10 mouse cellular contexts compared by ENCODE assay signal in the genomic region with DNA sequence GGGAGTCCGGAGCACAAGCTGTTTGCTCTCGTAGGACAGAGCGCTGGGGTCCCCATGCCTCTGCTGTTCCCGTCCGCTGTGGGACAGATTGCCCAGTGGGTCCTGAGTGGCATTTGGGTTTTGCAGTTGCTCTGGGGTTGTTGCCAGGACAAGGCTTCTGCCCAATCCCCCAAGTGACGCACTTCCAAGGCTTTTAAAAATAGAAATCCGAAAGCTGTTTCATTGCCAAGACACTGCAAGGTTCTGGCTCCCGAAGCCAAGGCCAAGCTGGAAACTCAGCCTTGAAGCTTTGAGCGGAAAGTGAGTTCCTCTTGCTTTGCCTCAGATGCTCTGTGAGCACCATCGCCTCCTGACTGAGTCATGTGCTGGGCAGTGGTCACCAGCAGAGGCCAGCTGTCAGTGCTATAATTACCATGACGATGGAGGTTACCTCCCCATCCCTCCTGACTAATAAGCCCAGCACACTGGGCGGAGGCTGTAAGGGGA. TPM values are rescaled to one million over a fixed set of nuclear protein-coding genes. Genes with fewer than 3 reads are reported as not detected.
DNase-seq lines count a peak whose midpoint lies in the region; ATAC-seq and TF ChIP-seq lines count a peak whose summit lies in the region.
"Had no signal": no experiment of that assay in that cellular context is flagged by ENCODE, and none has a peak within 500 bp of the region (broad histone marks: within the 10 kb centered on the region; RNA-seq: fewer than 3 reads in every experiment).

No protein-coding gene starts in this region.

- TF ChIP-seq CTCF in testis, adult 2 months (IDR thresholded peaks at IDR 0.05; ENCODE audit: control insufficient read depth, insufficient read depth, insufficient replicate concordance, low read depth, low read length) = no peak

- no peaks in the 10 kb centered on the region for H3K36me3 ChIP-seq in heart, embryonic 11.5 days (ENCODE audit: control insufficient read depth, insufficient read depth, low read length)
- H3K36me3 ChIP-seq in kidney, embryonic 16.5 days (ENCODE audit: insufficient read depth, low read length) = no peaks in the 10 kb centered on the region
- no peaks in the 10 kb centered on the region for H3K36me3 ChIP-seq in lung, embryonic 16.5 days (ENCODE audit: control insufficient read depth, insufficient read depth, low read length)
- H3K36me3 ChIP-seq in testis, adult 2 months (ENCODE audit: control insufficient read depth, insufficient read depth, low read length) = no peaks in the 10 kb centered on the region
- H3K36me3 ChIP-seq: embryonic facial prominence, embryonic 13.5 days; midbrain, embryonic 12.5 days had no signal

- no peak for ATAC-seq in heart, embryonic 11.5 days (replicated peaks; ENCODE audit: insufficient number of reproducible peaks, low FRiP score, low TSS enrichment)
- ATAC-seq in kidney, embryonic 16.5 days (ENCODE audit: low FRiP score, low TSS enrichment) = peak; percentile 63; the same call in 1 of the 2 replicates
- ATAC-seq in lung, embryonic 16.5 days (ENCODE audit: low read depth) = peak; percentile 82

- H3K27ac ChIP-seq in heart, embryonic 11.5 days (ENCODE audit: low read depth, low read length) = no peak overlapping the region
- H3K27ac ChIP-seq in kidney, embryonic 16.5 days (ENCODE audit: low read length) = no peak overlapping the region
- H3K27ac ChIP-seq in lung, embryonic 16.5 days (ENCODE audit: low read length) = peak overlapping the region; percentile 38
- peak overlapping the region; percentile 78 for H3K27ac ChIP-seq in testis, adult 2 months (ENCODE audit: control insufficient read depth, insufficient read depth, low read depth, low read length)
- H3K27ac ChIP-seq: embryonic facial prominence, embryonic 13.5 days; midbrain, embryonic 12.5 days had no signal

- no peaks in the 10 kb centered on the region for H3K9me3 ChIP-seq in heart, embryonic 11.5 days (replicated peaks; ENCODE audit: control insufficient read depth, low read length)
- H3K9me3 ChIP-seq in kidney, embryonic 16.5 days (ENCODE audit: low read length) = no peaks in the 10 kb centered on the region
- no peaks in the 10 kb centered on the region for H3K9me3 ChIP-seq in lung, embryonic 16.5 days (ENCODE audit: control insufficient read depth, low read length)
- H3K9me3 ChIP-seq: embryonic facial prominence, embryonic 13.5 days; midbrain, embryonic 12.5 days had no signal

- WGBS in heart, embryonic 11.5 days (ENCODE audit: insufficient replicate concordance) = 75% methylated on average over 12 of the region's 12 CpGs
- WGBS in kidney, embryonic 16.5 days = 59% methylated on average over 12 of the region's 12 CpGs
- 39% methylated on average over 12 of the region's 12 CpGs for WGBS in lung, embryonic 16.5 days

- no peak for TF ChIP-seq POLR2A in testis, adult 2 months (IDR thresholded peaks at IDR 0.05; ENCODE audit: control insufficient read depth, low read depth, low read length)

- DNase-seq in heart, adult 18-20 months = peak; percentile 80 to 88
- peak; percentile 81 to 85 for DNase-seq in adrenal gland, postnatal 36 days
- peak; percentile 56 for DNase-seq in gastrocnemius, postnatal 10 days
- no peak for DNase-seq in spleen, postnatal 14 days (ENCODE audit: low spot score in 2 of 2)

- H3K4me2 ChIP-seq in heart, embryonic 11.5 days = no peak overlapping the region
- H3K4me2 ChIP-seq in kidney, embryonic 16.5 days (replicated peaks; ENCODE audit: low read depth, low read length) = no peak overlapping the region
- H3K4me2 ChIP-seq in lung, embryonic 16.5 days (ENCODE audit: low read depth, low read length) = peak overlapping the region; percentile 35
- H3K4me2 ChIP-seq: embryonic facial prominence, embryonic 13.5 days; midbrain, embryonic 12.5 days had no signal

- H3K27me3 ChIP-seq in heart, embryonic 11.5 days (ENCODE audit: control insufficient read depth, insufficient read depth, low read length) = no peaks in the 10 kb centered on the region
- H3K27me3 ChIP-seq in kidney, embryonic 16.5 days (ENCODE audit: insufficient read depth, low read length) = no peaks in the 10 kb centered on the region
- H3K27me3 ChIP-seq in lung, embryonic 16.5 days (ENCODE audit: control insufficient read depth, insufficient read depth, low read depth, low read length) = no peaks in the 10 kb centered on the region
- no peaks in the 10 kb centered on the region for H3K27me3 ChIP-seq in testis, adult 2 months (ENCODE audit: control insufficient read depth, insufficient read depth, low read length)
- H3K27me3 ChIP-seq: embryonic facial prominence, embryonic 13.5 days; midbrain, embryonic 12.5 days had no signal

- no peaks in the 10 kb centered on the region for H3K4me1 ChIP-seq in heart, embryonic 11.5 days (ENCODE audit: control insufficient read depth, insufficient read depth, low read length)
- peaks cover 7% of the 10 kb centered on the region; the same call in 1 of the 2 replicates for H3K4me1 ChIP-seq in kidney, embryonic 16.5 days (ENCODE audit: insufficient read depth, low read length)
- peaks cover 10% of the 10 kb centered on the region for H3K4me1 ChIP-seq in lung, embryonic 16.5 days (replicated peaks; ENCODE audit: control insufficient read depth, insufficient read depth, low read length)
- peaks cover 3% of the 10 kb centered on the region for H3K4me1 ChIP-seq in testis, adult 2 months (ENCODE audit: control insufficient read depth, insufficient read depth, low read length)

- no peak overlapping the region for H3K4me3 ChIP-seq in heart, embryonic 11.5 days (ENCODE audit: low read depth, low read length)
- no peak overlapping the region for H3K4me3 ChIP-seq in kidney, embryonic 16.5 days (ENCODE audit: low read length)
- H3K4me3 ChIP-seq in lung, embryonic 16.5 days (ENCODE audit: low read length) = no peak overlapping the region
- H3K4me3 ChIP-seq in testis, adult 2 months (ENCODE audit: control insufficient read depth, low read depth, low read length) = no peak overlapping the region
- H3K4me3 ChIP-seq: embryonic facial prominence, embryonic 13.5 days; midbrain, embryonic 12.5 days had no signal

- no peak overlapping the region for H3K9ac ChIP-seq in heart, embryonic 11.5 days (ENCODE audit: low read depth, low read length)
- H3K9ac ChIP-seq in kidney, embryonic 16.5 days (replicated peaks; ENCODE audit: low read length) = no peak overlapping the region
- H3K9ac ChIP-seq in lung, embryonic 16.5 days (ENCODE audit: low read length) = no peak overlapping the region
- H3K9ac ChIP-seq: embryonic facial prominence, embryonic 13.5 days; midbrain, embryonic 12.5 days had no signal

RNA-seq across cellular contexts. Expression of gene Cgnl1, which starts 54.7 kb away (rescaled TPM):
- total RNA-seq in heart, adult 18-20 months (2021) = 10 to 100 TPM; 36.7 to 38.2 TPM
- polyA plus RNA-seq in heart, embryonic 11.5 days (2014; fragmentation: Nextera tagmentation; extraction: Ambion mirVana) = 37.0 and 48.8 TPM in 2 replicates
- 100 to 1,000 TPM in 1 of 2 experiments, 10 to 100 TPM in 1; 95.9 to 106 TPM for total RNA-seq in adrenal gland, postnatal 36 days (2021)
- total RNA-seq in gastrocnemius, postnatal 10 days (2021) = 10 to 100 TPM; 12.0 to 13.1 TPM
- polyA plus RNA-seq in kidney, embryonic 16.5 days (2015; fragmentation: Nextera tagmentation; extraction: Ambion mirVana) = 30.9 and 33.2 TPM in 2 replicates
- polyA plus RNA-seq in lung, embryonic 16.5 days (2015; fragmentation: Nextera tagmentation; extraction: Ambion mirVana) = 21.4 and 21.8 TPM in 2 replicates
- polyA plus RNA-seq in testis, adult 2 months (2012; rRNA removed) = 36.5 and 48.8 TPM in 2 replicates

Comparison
In these comparisons a context has a peak if more than half of its experiments do, and no peak if none do; other contexts are left out.
1. DNase-seq: peak in heart, adult 18-20 months (2 of 2), adrenal gland, postnatal 36 days (2 of 2) and gastrocnemius, postnatal 10 days (single experiment); none in spleen, postnatal 14 days (0 of 2).
2. H3K27ac ChIP-seq: peak in lung, embryonic 16.5 days (single experiment) and testis, adult 2 months (single experiment); none in heart, embryonic 11.5 days (single experiment) and kidney, embryonic 16.5 days (single experiment).